Mouse (Mus musculus): ENCODE results near the gene Nsf. TPM values are rescaled to one million over a fixed set of nuclear protein-coding genes. Genes with fewer than 3 reads are reported as not detected.
"Not testable (repeated sequence)": the region's sequence is repeated elsewhere in the genome, so short reads cannot be mapped to it uniquely, and the experiment has no call there.

Nsf gene
- polyA plus RNA-seq, 1 experiment: 60.4 TPM

GRCm38 (mm10) chr11:103997385-103997784, 43.5 kb upstream of the Nsf start:
- no peak overlapping the region for H3K27ac ChIP-seq (ENCODE audit: insufficient read depth, low read length)
- H3K4me3 ChIP-seq (ENCODE audit: low read depth, low read length): no peak overlapping the region
- H3K4me1 ChIP-seq (ENCODE audit: control insufficient read depth, insufficient read depth, low read length): no peaks in the 10 kb centered on the region
- H3K9me3 ChIP-seq (replicated peaks; ENCODE audit: control insufficient read depth, insufficient read depth, low read length, poor library complexity, severe bottlenecking): no peaks in the 10 kb centered on the region
- H3K36me3 ChIP-seq (ENCODE audit: control insufficient read depth, insufficient read depth, low read length, poor library complexity, severe bottlenecking): no peaks in the 10 kb centered on the region
- TF ChIP-seq POLR2A (IDR thresholded peaks at IDR 0.05; ENCODE audit: insufficient read depth, low read length): no peak
- peak; percentile 80 for TF ChIP-seq CTCF (IDR thresholded peaks at IDR 0.05; ENCODE audit: low read depth, low read length)
- no peaks in the 10 kb centered on the region for H3K27me3 ChIP-seq (ENCODE audit: control insufficient read depth, insufficient read depth, low read length, poor library complexity, severe bottlenecking)
- no peak overlapping the region for H3K9ac ChIP-seq (ENCODE audit: low read depth, poor library complexity, severe bottlenecking)

- no peak overlapping the region for H3K4me3 ChIP-seq (ENCODE audit: low read depth, low read length)
- H3K4me1 ChIP-seq (ENCODE audit: control insufficient read depth, insufficient read depth, low read length): peaks cover 6% of the 10 kb centered on the region
- no peak overlapping the region for H3K9ac ChIP-seq (ENCODE audit: low read depth, poor library complexity, severe bottlenecking)
- no peaks in the 10 kb centered on the region for H3K36me3 ChIP-seq (ENCODE audit: control insufficient read depth, insufficient read depth, low read length, poor library complexity, severe bottlenecking)
- no peaks in the 10 kb centered on the region for H3K27me3 ChIP-seq (ENCODE audit: control insufficient read depth, insufficient read depth, low read length, poor library complexity, severe bottlenecking)
- H3K9me3 ChIP-seq (replicated peaks; ENCODE audit: control insufficient read depth, insufficient read depth, low read length, poor library complexity, severe bottlenecking): no peaks in the 10 kb centered on the region
- TF ChIP-seq EP300 (IDR thresholded peaks at IDR 0.05; ENCODE audit: insufficient read depth, low read depth, low read length) (no peak), POLR2A (IDR thresholded peaks at IDR 0.05; ENCODE audit: insufficient read depth, low read length) (no peak)
- H3K27ac ChIP-seq (ENCODE audit: insufficient read depth, low read length): no peak overlapping the region
These were observed 38.8 kb upstream of the Nsf start for GRCm38 (mm10) chr11:103992638-103993037.

- H3K4me3 ChIP-seq (ENCODE audit: low read depth, low read length); H3K27me3 ChIP-seq (ENCODE audit: control insufficient read depth, insufficient read depth, low read length, poor library complexity, severe bottlenecking); H3K36me3 ChIP-seq (ENCODE audit: control insufficient read depth, insufficient read depth, low read length, poor library complexity, severe bottlenecking); H3K9ac ChIP-seq (ENCODE audit: low read depth, poor library complexity, severe bottlenecking); H3K4me1 ChIP-seq (ENCODE audit: control insufficient read depth, insufficient read depth, low read length); H3K9me3 ChIP-seq (replicated peaks; ENCODE audit: control insufficient read depth, insufficient read depth, low read length, poor library complexity, severe bottlenecking): not testable (repeated sequence)
- TF ChIP-seq EP300 (IDR thresholded peaks at IDR 0.05; ENCODE audit: insufficient read depth, low read depth, low read length) (0 out of 2 replicates have a peak, but pooled peaks have one; percentile 14), POLR2A (IDR thresholded peaks at IDR 0.05; ENCODE audit: insufficient read depth, low read length) (peak; percentile 51)
- peak overlapping the region; percentile 80 for H3K27ac ChIP-seq (ENCODE audit: insufficient read depth, low read length)
These were observed 36.2 kb upstream of the Nsf start for GRCm38 (mm10) chr11:103990049-103990557.

DNA sequence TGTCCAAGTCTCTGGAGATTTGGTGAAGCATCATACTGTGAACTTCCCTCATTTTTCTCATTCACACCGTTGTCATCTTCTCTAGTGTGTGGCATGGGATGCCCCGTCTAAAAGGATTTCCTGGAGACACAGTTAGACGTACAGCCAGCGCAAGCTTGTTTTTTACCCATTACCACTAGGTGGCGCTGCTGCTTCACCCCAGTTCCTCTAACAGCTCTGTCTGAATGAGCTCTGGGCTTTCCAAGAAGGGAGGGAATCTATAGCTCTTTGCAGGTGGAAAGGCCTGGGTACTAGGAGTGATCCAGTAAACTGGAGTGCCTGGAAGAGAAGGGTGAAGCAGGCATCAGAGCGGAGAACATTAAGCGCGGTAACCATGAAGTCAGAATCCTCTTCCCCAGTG, 33.6 kb upstream of the Nsf start:
- Histone ChIP-seq H3K27ac (ENCODE audit: insufficient read depth, low read length) (no peak overlapping the region), H3K36me3 (ENCODE audit: control insufficient read depth, insufficient read depth, low read length, poor library complexity, severe bottlenecking) (peaks cover 4% of the 10 kb centered on the region), H3K4me3 (ENCODE audit: low read depth, low read length) (no peak overlapping the region)

GRCm38 (mm10) chr11:103984067-103984466, 30.2 kb upstream of the Nsf start:
- H3K4me1 ChIP-seq (ENCODE audit: control insufficient read depth, insufficient read depth, low read length): no peaks in the 10 kb centered on the region
- H3K27me3 ChIP-seq (ENCODE audit: control insufficient read depth, insufficient read depth, low read length, poor library complexity, severe bottlenecking): no peaks in the 10 kb centered on the region
- H3K9me3 ChIP-seq (replicated peaks; ENCODE audit: control insufficient read depth, insufficient read depth, low read length, poor library complexity, severe bottlenecking): no peaks in the 10 kb centered on the region
- no peak overlapping the region for H3K27ac ChIP-seq (ENCODE audit: insufficient read depth, low read length)
- H3K9ac ChIP-seq (ENCODE audit: low read depth, poor library complexity, severe bottlenecking): no peak overlapping the region
- H3K36me3 ChIP-seq (ENCODE audit: control insufficient read depth, insufficient read depth, low read length, poor library complexity, severe bottlenecking): peaks cover 9% of the 10 kb centered on the region
- no peak for TF ChIP-seq CTCF (IDR thresholded peaks at IDR 0.05; ENCODE audit: low read depth, low read length)
- TF ChIP-seq POLR2A (IDR thresholded peaks at IDR 0.05; ENCODE audit: insufficient read depth, low read length): no peak
- no peak for TF ChIP-seq EP300 (IDR thresholded peaks at IDR 0.05; ENCODE audit: insufficient read depth, low read depth, low read length)
- no peak overlapping the region for H3K4me3 ChIP-seq (ENCODE audit: low read depth, low read length)

More for the DNA sequence above, 33.6 kb upstream of the Nsf start:
- peak; percentile 78 for TF ChIP-seq CTCF (IDR thresholded peaks at IDR 0.05; ENCODE audit: low read depth, low read length)
- no peak for TF ChIP-seq EP300 (IDR thresholded peaks at IDR 0.05; ENCODE audit: insufficient read depth, low read depth, low read length)
- no peaks in the 10 kb centered on the region for H3K9me3 ChIP-seq (replicated peaks; ENCODE audit: control insufficient read depth, insufficient read depth, low read length, poor library complexity, severe bottlenecking)
- H3K4me1 ChIP-seq (ENCODE audit: control insufficient read depth, insufficient read depth, low read length): peaks cover 6% of the 10 kb centered on the region
- H3K27me3 ChIP-seq (ENCODE audit: control insufficient read depth, insufficient read depth, low read length, poor library complexity, severe bottlenecking): no peaks in the 10 kb centered on the region
- no peak overlapping the region for H3K9ac ChIP-seq (ENCODE audit: low read depth, poor library complexity, severe bottlenecking)

GRCm38 (mm10) chr11:103981826-103982225, 28.0 kb upstream of the Nsf start:
- H3K27me3 ChIP-seq (ENCODE audit: control insufficient read depth, insufficient read depth, low read length, poor library complexity, severe bottlenecking): no peaks in the 10 kb centered on the region
- no peak for TF ChIP-seq EP300 (IDR thresholded peaks at IDR 0.05; ENCODE audit: insufficient read depth, low read depth, low read length)
- TF ChIP-seq CTCF (IDR thresholded peaks at IDR 0.05; ENCODE audit: low read depth, low read length): no peak
- TF ChIP-seq POLR2A (IDR thresholded peaks at IDR 0.05; ENCODE audit: insufficient read depth, low read length): no peak
- peaks cover 9% of the 10 kb centered on the region for H3K36me3 ChIP-seq (ENCODE audit: control insufficient read depth, insufficient read depth, low read length, poor library complexity, severe bottlenecking)
- no peak overlapping the region for H3K9ac ChIP-seq (ENCODE audit: low read depth, poor library complexity, severe bottlenecking)
- no peak overlapping the region for H3K4me3 ChIP-seq (ENCODE audit: low read depth, low read length)
- no peaks in the 10 kb centered on the region for H3K9me3 ChIP-seq (replicated peaks; ENCODE audit: control insufficient read depth, insufficient read depth, low read length, poor library complexity, severe bottlenecking)
- no peak overlapping the region for H3K27ac ChIP-seq (ENCODE audit: insufficient read depth, low read length)
- H3K4me1 ChIP-seq (ENCODE audit: control insufficient read depth, insufficient read depth, low read length): no peaks in the 10 kb centered on the region

Data from ES-Bruce4 (cell line).